Mouse (Mus musculus): ENCODE measurements at regions not wholly inside any gene's neighbourhood (a gene's known extent, or its start where the extent isn't known, plus 50 kb on each side); places are given as distances from the start of the nearest gene placed in this dataset.
"Not testable (repeated sequence)": the region's sequence is repeated elsewhere in the genome, so short reads cannot be mapped to it uniquely, and the experiment has no call there.

DNA sequence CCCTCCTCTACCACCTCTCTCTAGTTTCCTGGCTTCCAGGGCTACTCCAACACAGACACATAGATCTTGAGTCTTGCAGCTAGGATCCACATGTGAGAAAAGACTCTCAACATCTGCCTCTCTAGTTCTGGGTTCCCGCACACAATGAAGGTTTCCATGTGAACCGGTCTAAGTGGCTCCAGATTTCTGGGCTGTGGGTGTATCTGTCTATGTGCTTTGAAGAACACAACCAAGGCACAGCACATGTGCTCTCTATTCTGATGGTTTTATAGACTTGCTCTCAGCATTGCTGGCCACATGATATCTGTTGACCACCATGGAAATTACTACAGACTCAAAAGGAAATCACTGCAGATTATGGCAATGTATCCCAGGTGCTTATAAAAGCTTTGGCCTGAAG lies 972.4 kb downstream of the Defb40 start:
- Histone ChIP-seq H3K27me3 (ENCODE audit: control insufficient read depth, insufficient read depth, low read length) (no peaks in the 10 kb centered on the region), H3K4me1 (ENCODE audit: control insufficient read depth in 2 of 2, insufficient read depth in 2 of 2, low read length in 2 of 2) (no peaks in the 10 kb centered on the region), H3K9ac (ENCODE audit: low read length) (no peak overlapping the region), H3K4me2 (ENCODE audit: low read length) (no peak overlapping the region), H3K27ac (replicated peaks in 1 of 2; ENCODE audit: control insufficient read depth in 1 of 2, insufficient read depth in 1 of 2, low read depth in 2 of 2, low read length in 2 of 2) (no peak overlapping the region), H3K4me3 (ENCODE audit: control insufficient read depth in 1 of 2, insufficient read depth in 1 of 2, low read depth in 1 of 2, low read length in 2 of 2) (no peak overlapping the region), H3K36me3 (ENCODE audit: control insufficient read depth, insufficient read depth, low read length) (no peaks in the 10 kb centered on the region), H3K9me3 (ENCODE audit: control insufficient read depth, low read length) (no peaks in the 10 kb centered on the region)
- WGBS = 85% methylated on average over 2 of the region's 2 CpGs
- no peak for ATAC-seq (ENCODE audit: insufficient number of reproducible peaks, insufficient read depth, low FRiP score, low read depth)

DNA sequence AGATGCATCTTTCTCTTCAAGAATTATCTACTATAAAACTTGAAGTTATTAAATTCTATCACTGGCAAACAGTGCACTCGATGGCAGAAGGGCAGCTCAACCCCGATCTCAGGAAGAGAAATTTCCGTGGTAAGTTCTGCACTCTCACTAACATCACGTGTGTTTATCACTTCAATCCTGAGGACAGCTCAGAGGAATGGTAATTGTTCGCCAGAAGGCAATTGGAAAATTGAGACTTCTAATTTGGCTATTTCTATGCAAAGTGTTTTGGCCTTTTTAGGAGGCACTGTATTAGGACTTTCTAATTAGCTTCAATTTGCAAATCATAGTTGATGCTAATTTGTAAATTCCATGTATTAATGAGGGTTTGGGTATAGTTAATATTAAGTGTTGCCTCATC lies 977.3 kb downstream of the Defb40 start:
- Histone ChIP-seq H3K27me3 (ENCODE audit: control insufficient read depth, insufficient read depth, low read length) (no peaks in the 10 kb centered on the region), H3K4me3 (ENCODE audit: control insufficient read depth in 1 of 2, insufficient read depth in 1 of 2, low read depth in 1 of 2, low read length in 2 of 2) (no peak overlapping the region), H3K27ac (replicated peaks in 1 of 2; ENCODE audit: control insufficient read depth in 1 of 2, insufficient read depth in 1 of 2, low read depth in 2 of 2, low read length in 2 of 2) (no peak overlapping the region), H3K9me3 (ENCODE audit: control insufficient read depth, low read length) (no peaks in the 10 kb centered on the region), H3K4me1 (ENCODE audit: control insufficient read depth in 2 of 2, insufficient read depth in 2 of 2, low read length in 2 of 2) (no peaks in the 10 kb centered on the region), H3K9ac (ENCODE audit: low read length) (no peak overlapping the region), H3K36me3 (ENCODE audit: control insufficient read depth, insufficient read depth, low read length) (no peaks in the 10 kb centered on the region), H3K4me2 (ENCODE audit: low read length) (no peak overlapping the region)
- no peak for ATAC-seq (ENCODE audit: insufficient number of reproducible peaks, insufficient read depth, low FRiP score, low read depth)
- WGBS = 79% methylated on average over 5 of the region's 5 CpGs

DNA sequence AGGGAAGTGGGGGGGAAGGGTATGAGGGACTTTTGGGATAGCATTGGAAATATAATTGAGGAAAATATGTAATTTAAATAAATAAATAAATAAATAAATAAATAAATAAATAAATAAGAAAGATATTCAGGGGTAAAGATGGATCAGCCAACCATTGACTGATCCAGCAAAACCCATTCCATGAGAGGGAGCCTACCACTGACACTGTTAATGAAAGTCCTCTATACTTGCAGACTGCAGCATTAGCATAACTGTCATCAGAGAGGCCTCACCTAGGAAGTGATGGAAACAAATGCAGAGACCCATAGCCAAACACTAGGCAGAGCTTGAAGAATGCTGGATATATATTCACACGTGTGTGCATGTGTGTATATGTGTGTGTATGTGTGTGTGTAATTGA lies 993.3 kb downstream of the Defb40 start:
- no peak for ATAC-seq (ENCODE audit: insufficient number of reproducible peaks, insufficient read depth, low FRiP score, low read depth)
- Histone ChIP-seq H3K9ac (ENCODE audit: low read length) (no peak overlapping the region), H3K9me3 (ENCODE audit: control insufficient read depth, low read length) (no peaks in the 10 kb centered on the region), H3K4me1 (ENCODE audit: control insufficient read depth in 2 of 2, insufficient read depth in 2 of 2, low read length in 2 of 2) (no peaks in the 10 kb centered on the region), H3K4me2 (ENCODE audit: low read length) (no peak overlapping the region), H3K27me3 (ENCODE audit: control insufficient read depth, insufficient read depth, low read length) (no peaks in the 10 kb centered on the region), H3K36me3 (ENCODE audit: control insufficient read depth, insufficient read depth, low read length) (no peaks in the 10 kb centered on the region), H3K27ac (replicated peaks in 1 of 2; ENCODE audit: control insufficient read depth in 1 of 2, insufficient read depth in 1 of 2, low read depth in 2 of 2, low read length in 2 of 2) (no peak overlapping the region), H3K4me3 (ENCODE audit: control insufficient read depth in 1 of 2, insufficient read depth in 1 of 2, low read depth in 1 of 2, low read length in 2 of 2) (no peak overlapping the region)
- 61% methylated on average over 1 of the region's 1 CpGs for WGBS

DNA sequence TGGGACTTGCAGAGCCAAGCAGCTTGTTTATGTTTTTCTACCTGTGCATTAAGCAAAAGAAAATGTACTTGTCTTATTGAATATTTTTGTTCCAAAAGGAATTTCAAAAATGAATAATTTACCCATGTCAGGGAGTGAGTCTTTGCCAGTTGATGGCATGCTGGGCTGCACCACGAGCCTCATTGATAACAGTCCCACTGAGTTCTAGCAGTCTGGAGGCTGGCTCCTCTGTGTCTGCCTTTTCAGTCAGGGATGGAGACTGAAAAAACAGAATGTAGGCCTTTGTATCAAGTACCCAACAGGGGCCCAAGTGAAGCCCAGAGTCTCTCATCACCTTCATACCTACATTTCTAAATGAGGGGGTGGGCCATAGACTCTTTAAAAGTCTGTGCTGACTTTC lies 1029.2 kb downstream of the Defb40 start:
- H3K4me3 ChIP-seq (ENCODE audit: control insufficient read depth in 1 of 2, insufficient read depth in 1 of 2, low read depth in 1 of 2, low read length in 2 of 2) = no peak overlapping the region
- H3K4me2 ChIP-seq (ENCODE audit: low read length) = no peak overlapping the region
- no peak overlapping the region for H3K27ac ChIP-seq (replicated peaks in 1 of 2; ENCODE audit: control insufficient read depth in 1 of 2, insufficient read depth in 1 of 2, low read depth in 2 of 2, low read length in 2 of 2)
- no peak for ATAC-seq (ENCODE audit: insufficient number of reproducible peaks, insufficient read depth, low FRiP score, low read depth)
- H3K36me3 ChIP-seq (ENCODE audit: control insufficient read depth, insufficient read depth, low read length) = no peaks in the 10 kb centered on the region
- no peaks in the 10 kb centered on the region for H3K9me3 ChIP-seq (ENCODE audit: control insufficient read depth, low read length)
- H3K9ac ChIP-seq (ENCODE audit: low read length) = no peak overlapping the region
- 19% methylated on average over 1 of the region's 1 CpGs for WGBS
- H3K27me3 ChIP-seq (ENCODE audit: control insufficient read depth, insufficient read depth, low read length) = no peaks in the 10 kb centered on the region
- H3K4me1 ChIP-seq (ENCODE audit: control insufficient read depth in 2 of 2, insufficient read depth in 2 of 2, low read length in 2 of 2) = no peaks in the 10 kb centered on the region

DNA sequence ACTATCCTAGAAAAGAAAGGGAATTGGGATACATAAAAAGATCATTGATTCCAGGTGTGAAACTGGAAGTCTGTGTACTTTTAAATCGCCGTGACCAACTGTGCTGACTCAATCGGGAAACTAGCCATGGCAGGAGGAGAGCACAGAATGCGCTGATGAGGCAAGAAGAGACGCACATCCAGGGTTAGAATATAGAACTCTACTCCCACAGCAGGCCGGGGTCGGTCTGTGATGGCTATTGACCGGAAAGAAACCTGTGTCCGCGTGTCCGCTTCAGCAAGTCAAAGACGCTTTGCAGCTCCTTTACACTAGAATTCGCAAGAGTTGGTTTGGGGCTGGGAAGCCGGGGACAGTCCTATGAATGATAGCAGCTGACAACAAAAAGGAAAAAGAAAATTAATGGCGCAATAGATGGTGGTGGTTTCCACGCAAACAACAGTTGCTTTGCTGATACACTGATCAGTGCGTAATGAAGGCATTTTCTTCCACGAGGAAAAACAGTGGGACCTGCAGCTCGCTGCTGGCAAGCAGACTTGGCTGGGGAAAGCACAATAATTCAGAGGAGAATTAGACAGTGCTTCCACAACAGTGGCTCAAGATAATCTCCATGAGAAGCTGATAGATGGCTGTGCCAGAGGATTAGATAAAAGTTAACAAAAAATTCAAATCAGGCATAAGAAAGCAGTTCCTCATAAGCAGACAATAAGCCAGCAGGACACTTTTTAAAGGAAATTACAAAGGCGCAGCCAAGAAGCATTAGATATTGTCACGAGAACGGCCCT lies 1029.8 kb downstream of the Defb40 start:
- WGBS = 82% methylated on average over 22 of the region's 22 CpGs
- H3K36me3 ChIP-seq (ENCODE audit: control insufficient read depth, insufficient read depth, low read length) = no peaks in the 10 kb centered on the region
- H3K4me1 ChIP-seq (ENCODE audit: control insufficient read depth in 2 of 2, insufficient read depth in 2 of 2, low read length in 2 of 2) = no peaks in the 10 kb centered on the region
- ATAC-seq (ENCODE audit: insufficient number of reproducible peaks, insufficient read depth, low FRiP score, low read depth) = no peak
- no peaks in the 10 kb centered on the region for H3K27me3 ChIP-seq (ENCODE audit: control insufficient read depth, insufficient read depth, low read length)
- H3K9ac ChIP-seq (ENCODE audit: low read length) = no peak overlapping the region
- H3K9me3 ChIP-seq (ENCODE audit: control insufficient read depth, low read length) = no peaks in the 10 kb centered on the region
- no peak overlapping the region for H3K4me3 ChIP-seq (ENCODE audit: control insufficient read depth in 1 of 2, insufficient read depth in 1 of 2, low read depth in 1 of 2, low read length in 2 of 2)
- H3K4me2 ChIP-seq (ENCODE audit: low read length) = no peak overlapping the region
- H3K27ac ChIP-seq (replicated peaks in 1 of 2; ENCODE audit: control insufficient read depth in 1 of 2, insufficient read depth in 1 of 2, low read depth in 2 of 2, low read length in 2 of 2) = no peak overlapping the region

DNA sequence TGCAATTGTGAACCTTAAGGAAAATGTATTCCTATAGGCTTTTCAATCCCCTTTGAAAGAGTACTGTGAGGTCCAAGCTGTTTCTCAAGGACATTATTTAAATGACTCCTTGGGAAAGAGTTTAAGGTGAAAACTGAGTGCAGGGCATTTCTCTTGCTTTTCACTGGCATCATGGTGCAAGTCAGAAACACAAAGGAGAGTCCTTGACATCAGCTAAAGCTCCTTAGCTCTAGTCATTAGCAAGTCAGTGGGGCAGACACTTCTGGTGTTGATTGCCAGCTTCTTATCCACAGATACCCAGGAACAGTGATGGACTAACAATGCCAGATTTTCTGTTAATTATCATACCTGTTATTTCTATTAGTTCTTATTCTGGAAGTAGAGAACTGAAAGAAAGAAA lies 1043.4 kb downstream of the Defb40 start:
- ATAC-seq (ENCODE audit: insufficient number of reproducible peaks, insufficient read depth, low FRiP score, low read depth) = no peak
- H3K27ac ChIP-seq (replicated peaks in 1 of 2; ENCODE audit: control insufficient read depth in 1 of 2, insufficient read depth in 1 of 2, low read depth in 2 of 2, low read length in 2 of 2) = no peak overlapping the region
- H3K27me3 ChIP-seq (ENCODE audit: control insufficient read depth, insufficient read depth, low read length) = no peaks in the 10 kb centered on the region
- H3K36me3 ChIP-seq (ENCODE audit: control insufficient read depth, insufficient read depth, low read length) = no peaks in the 10 kb centered on the region
- H3K4me1 ChIP-seq (ENCODE audit: control insufficient read depth in 2 of 2, insufficient read depth in 2 of 2, low read length in 2 of 2) = no peaks in the 10 kb centered on the region
- H3K9me3 ChIP-seq (ENCODE audit: control insufficient read depth, low read length) = no peaks in the 10 kb centered on the region
- no peak overlapping the region for H3K4me3 ChIP-seq (ENCODE audit: control insufficient read depth in 1 of 2, insufficient read depth in 1 of 2, low read depth in 1 of 2, low read length in 2 of 2)
- no peak overlapping the region for H3K9ac ChIP-seq (ENCODE audit: low read length)
- H3K4me2 ChIP-seq (ENCODE audit: low read length) = no peak overlapping the region

DNA sequence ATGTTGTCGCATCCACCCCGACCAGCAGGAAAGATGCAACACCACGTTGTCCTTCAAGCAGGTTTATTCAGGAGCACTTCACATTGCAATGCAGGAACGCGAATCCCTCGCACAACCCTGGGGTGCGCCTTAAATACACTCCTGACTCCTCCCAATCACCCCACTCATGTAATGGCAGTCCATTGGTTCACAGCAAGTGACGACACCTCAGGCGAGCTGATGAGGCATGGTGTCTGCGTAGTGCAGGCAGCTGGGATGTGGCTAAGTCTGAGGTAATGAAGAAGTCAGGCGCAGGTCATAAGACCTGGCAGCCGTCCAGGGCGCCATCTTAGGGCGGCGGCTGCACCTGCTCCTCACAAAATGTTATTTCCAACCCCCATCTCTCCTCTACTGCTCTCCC lies 1068.7 kb downstream of the Defb40 start:
- H3K27me3 ChIP-seq (ENCODE audit: control insufficient read depth, insufficient read depth, low read length) = no peaks in the 10 kb centered on the region
- H3K4me3 ChIP-seq (ENCODE audit: control insufficient read depth in 1 of 2, insufficient read depth in 1 of 2, low read depth in 1 of 2, low read length in 2 of 2) = no peak overlapping the region
- no peaks in the 10 kb centered on the region for H3K4me1 ChIP-seq (ENCODE audit: control insufficient read depth in 2 of 2, insufficient read depth in 2 of 2, low read length in 2 of 2)
- 86% methylated on average over 15 of the region's 15 CpGs for WGBS
- no peak overlapping the region for H3K27ac ChIP-seq (replicated peaks in 1 of 2; ENCODE audit: control insufficient read depth in 1 of 2, insufficient read depth in 1 of 2, low read depth in 2 of 2, low read length in 2 of 2)
- no peaks in the 10 kb centered on the region for H3K9me3 ChIP-seq (ENCODE audit: control insufficient read depth, low read length)
- H3K9ac ChIP-seq (ENCODE audit: low read length) = no peak overlapping the region
- H3K36me3 ChIP-seq (ENCODE audit: control insufficient read depth, insufficient read depth, low read length) = no peaks in the 10 kb centered on the region
- no peak overlapping the region for H3K4me2 ChIP-seq (ENCODE audit: low read length)
- no peak for ATAC-seq (ENCODE audit: insufficient number of reproducible peaks, insufficient read depth, low FRiP score, low read depth)

DNA sequence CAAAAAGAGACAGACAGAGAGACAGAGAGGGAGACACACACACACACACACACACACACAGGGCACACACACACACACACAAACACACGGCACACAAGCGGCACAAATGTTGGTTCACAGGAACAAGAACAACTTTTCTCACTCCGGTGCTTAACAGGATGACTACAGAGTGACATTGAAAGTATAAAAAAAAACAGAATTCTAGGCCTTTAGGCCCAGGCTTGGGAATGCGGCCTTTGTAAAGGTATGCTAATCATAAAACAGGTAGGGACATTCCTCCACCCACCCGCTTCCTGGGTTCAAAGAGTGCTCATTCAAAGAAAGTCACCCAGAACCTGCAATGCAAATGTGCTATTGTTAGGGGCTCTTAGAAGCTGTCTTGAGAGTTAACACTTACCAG lies 1089.5 kb downstream of the Defb40 start:
- not testable (repeated sequence) for H3K27me3 ChIP-seq (ENCODE audit: control insufficient read depth, insufficient read depth, low read length); H3K4me3 ChIP-seq (ENCODE audit: control insufficient read depth in 1 of 2, insufficient read depth in 1 of 2, low read depth in 1 of 2, low read length in 2 of 2); H3K9me3 ChIP-seq (ENCODE audit: control insufficient read depth, low read length); H3K9ac ChIP-seq (ENCODE audit: low read length); H3K4me1 ChIP-seq (ENCODE audit: control insufficient read depth in 2 of 2, insufficient read depth in 2 of 2, low read length in 2 of 2); H3K36me3 ChIP-seq (ENCODE audit: control insufficient read depth, insufficient read depth, low read length); H3K27ac ChIP-seq (replicated peaks in 1 of 2; ENCODE audit: control insufficient read depth in 1 of 2, insufficient read depth in 1 of 2, low read depth in 2 of 2, low read length in 2 of 2); ATAC-seq (ENCODE audit: insufficient number of reproducible peaks, insufficient read depth, low FRiP score, low read depth); H3K4me2 ChIP-seq (ENCODE audit: low read length)
- WGBS = 61% methylated on average over 5 of the region's 5 CpGs
